Mouse (Mus musculus): Measurements from ENCODE around the gene Vmn2r85. TPM values are rescaled to one million over a fixed set of nuclear protein-coding genes. Genes with fewer than 3 reads are reported as not detected.

Gene Vmn2r85
- polyA plus RNA-seq, 1 experiment from 2014 or later: not detected

DNA sequence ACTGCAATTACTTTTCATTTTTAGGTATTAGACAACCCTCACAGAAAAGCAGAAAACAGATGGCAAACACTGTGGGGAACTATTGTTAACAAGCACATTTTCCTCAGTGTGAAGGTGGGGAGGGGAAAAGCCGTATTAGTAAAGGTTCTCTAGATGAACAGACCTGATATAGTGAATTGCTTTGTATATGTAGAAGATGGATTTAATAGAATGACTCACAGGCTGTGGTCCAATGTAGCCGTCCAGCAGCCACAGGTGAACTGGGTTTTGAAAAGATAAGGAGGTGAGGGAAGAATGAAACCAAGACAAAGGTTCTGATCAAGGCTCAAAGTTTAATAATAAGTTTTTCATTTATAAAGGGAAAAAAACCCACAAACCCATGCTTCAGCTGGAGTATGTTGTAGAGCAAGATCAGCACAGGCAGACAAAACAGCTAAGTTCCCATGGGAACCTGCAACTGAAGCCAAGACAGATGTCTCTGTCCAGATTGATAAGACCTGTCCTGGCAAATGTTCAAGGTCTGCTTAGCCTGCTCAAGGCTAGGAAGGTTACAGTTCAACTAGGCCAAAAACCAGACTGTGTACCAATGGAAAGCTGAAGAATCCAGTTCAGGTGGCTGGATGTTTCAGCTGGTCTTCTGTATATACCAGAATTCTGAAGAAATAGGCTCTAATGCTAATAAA lies 56.9 kb downstream of the Vmn2r85 start:
- ATAC-seq (ENCODE audit: low read depth): no peak
- 48% methylated on average over 2 of the region's 2 CpGs for WGBS (ENCODE audit: insufficient replicate concordance)
- Histone ChIP-seq H3K4me1 (replicated peaks) (no peaks in the 10 kb centered on the region), H3K36me3 (no peaks in the 10 kb centered on the region), H3K4me3 (replicated peaks) (no peak overlapping the region), H3K9ac (no peak overlapping the region), H3K9me3 (replicated peaks) (no peaks in the 10 kb centered on the region), H3K4me2 (no peak overlapping the region), H3K27ac (no peak overlapping the region), H3K27me3 (no peaks in the 10 kb centered on the region)
- no peak for DNase-seq

- Histone ChIP-seq H3K4me2 (no peak overlapping the region), H3K27me3 (no peaks in the 10 kb centered on the region), H3K27ac (no peak overlapping the region), H3K4me1 (replicated peaks) (no peaks in the 10 kb centered on the region), H3K9me3 (replicated peaks) (no peaks in the 10 kb centered on the region), H3K4me3 (replicated peaks) (no peak overlapping the region), H3K9ac (no peak overlapping the region), H3K36me3 (no peaks in the 10 kb centered on the region)
- ATAC-seq (ENCODE audit: low read depth): no peak
- DNase-seq: no peak
- WGBS (ENCODE audit: insufficient replicate concordance): 43% methylated on average over 1 of the region's 1 CpGs
Observed at GRCm38 (mm10) chr10:130371644-130372043, 57.9 kb downstream of the Vmn2r85 start.

DNA sequence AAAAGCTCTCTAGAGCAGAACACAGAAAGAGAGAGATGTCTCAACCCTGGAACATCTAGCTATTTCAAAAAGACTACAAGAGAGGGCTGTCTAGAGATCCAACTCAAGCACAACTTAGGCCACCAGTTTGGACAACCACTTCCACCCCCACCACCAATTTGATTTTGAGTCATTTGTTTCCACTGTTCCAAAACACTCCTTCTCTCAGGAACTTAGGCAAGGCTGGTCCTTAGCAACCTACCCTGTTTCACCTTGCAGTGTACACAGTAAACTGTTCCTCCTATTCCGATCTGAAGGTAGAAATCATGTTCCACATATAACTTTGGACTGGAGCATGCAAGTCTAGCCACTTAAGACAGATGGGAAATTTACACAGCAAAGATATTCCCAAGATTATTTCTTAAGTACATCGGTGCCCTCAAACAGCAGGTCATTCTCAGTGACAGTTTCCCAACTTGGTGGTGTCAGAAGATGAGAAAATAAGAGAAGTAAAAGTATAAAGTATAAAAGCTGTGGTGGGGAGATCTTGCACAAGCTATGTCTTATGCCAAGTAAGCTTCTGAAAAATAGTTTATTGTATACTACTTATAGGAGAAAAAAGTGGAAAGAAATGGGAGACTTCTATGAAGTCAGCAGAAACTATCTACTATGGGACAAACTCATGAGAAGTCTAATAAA lies 59.4 kb downstream of the Vmn2r85 start:
- H3K36me3 ChIP-seq: no peaks in the 10 kb centered on the region
- H3K27me3 ChIP-seq: no peaks in the 10 kb centered on the region
- WGBS (ENCODE audit: insufficient replicate concordance): 70% methylated on average over 2 of the region's 2 CpGs
- H3K4me2 ChIP-seq: no peak overlapping the region
- H3K4me1 ChIP-seq (replicated peaks): no peaks in the 10 kb centered on the region
- no peak overlapping the region for H3K27ac ChIP-seq
- no peak overlapping the region for H3K9ac ChIP-seq
- no peak overlapping the region for H3K4me3 ChIP-seq (replicated peaks)
- no peaks in the 10 kb centered on the region for H3K9me3 ChIP-seq (replicated peaks)
- ATAC-seq (ENCODE audit: low read depth) (no peak), DNase-seq (no peak)

DNA sequence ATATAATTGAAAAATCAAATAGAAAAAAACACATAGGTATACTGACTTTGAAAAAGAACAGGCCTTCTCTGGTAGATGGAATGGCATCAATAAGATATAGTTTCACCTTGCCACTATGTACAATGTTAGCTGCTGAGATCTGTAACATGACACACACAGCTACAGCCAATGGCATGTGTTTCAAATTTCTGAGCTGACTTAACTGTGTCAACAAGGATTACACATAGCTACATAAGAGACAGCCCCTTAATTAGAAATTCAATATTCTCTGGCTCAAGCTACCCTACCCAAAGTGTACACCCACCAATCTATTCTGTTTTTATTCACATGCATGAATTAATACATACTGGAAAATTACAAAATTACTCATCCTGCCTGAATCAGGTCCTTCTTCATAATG lies 61.1 kb downstream of the Vmn2r85 start:
- no peaks in the 10 kb centered on the region for H3K36me3 ChIP-seq
- H3K4me2 ChIP-seq: no peak overlapping the region
- no peaks in the 10 kb centered on the region for H3K9me3 ChIP-seq (replicated peaks)
- no peaks in the 10 kb centered on the region for H3K27me3 ChIP-seq
- H3K9ac ChIP-seq: no peak overlapping the region
- no peak overlapping the region for H3K4me3 ChIP-seq (replicated peaks)
- ATAC-seq (ENCODE audit: low read depth) (no peak), DNase-seq (no peak)
- H3K27ac ChIP-seq: no peak overlapping the region
- H3K4me1 ChIP-seq (replicated peaks): no peaks in the 10 kb centered on the region

- H3K36me3 ChIP-seq: no peaks in the 10 kb centered on the region
- no peaks in the 10 kb centered on the region for H3K9me3 ChIP-seq (replicated peaks)
- no peak overlapping the region for H3K27ac ChIP-seq
- DNase-seq: no peak
- H3K4me2 ChIP-seq: no peak overlapping the region
- no peaks in the 10 kb centered on the region for H3K4me1 ChIP-seq (replicated peaks)
- H3K27me3 ChIP-seq: no peaks in the 10 kb centered on the region
- ATAC-seq (ENCODE audit: low read depth): no peak
- no peak overlapping the region for H3K9ac ChIP-seq
- no peak overlapping the region for H3K4me3 ChIP-seq (replicated peaks)
Observed at GRCm38 (mm10) chr10:130364766-130365165, 64.7 kb downstream of the Vmn2r85 start.

Other genes starting within 250 kb of the Vmn2r85 start
- not detected in 2 replicates for gene Olfr826, start 245.5 kb downstream of the Vmn2r85 start, polyA plus RNA-seq (2015; fragmentation: Nextera tagmentation; extraction: Ambion mirVana)
- gene Olfr827, start 215.3 kb downstream of the Vmn2r85 start, polyA plus RNA-seq (2015; fragmentation: Nextera tagmentation; extraction: Ambion mirVana): not detected in 2 replicates
- not detected in 2 replicates for gene Neurod4, start 149.5 kb downstream of the Vmn2r85 start, polyA plus RNA-seq (2015; fragmentation: Nextera tagmentation; extraction: Ambion mirVana)
- gene Tespa1, start 106.8 kb downstream of the Vmn2r85 start, polyA plus RNA-seq (2015; fragmentation: Nextera tagmentation; extraction: Ambion mirVana): 2.1 and 2.3 TPM in 2 replicates
- 0.01 TPM in 2 replicates for gene Vmn2r84, start 35.4 kb downstream of the Vmn2r85 start, polyA plus RNA-seq (2015; fragmentation: Nextera tagmentation; extraction: Ambion mirVana)
- not detected in 2 replicates for gene Vmn2r86, start 26.3 kb upstream of the Vmn2r85 start, polyA plus RNA-seq (2015; fragmentation: Nextera tagmentation; extraction: Ambion mirVana)
- gene Vmn2r87, start 67.7 kb upstream of the Vmn2r85 start, polyA plus RNA-seq (2015; fragmentation: Nextera tagmentation; extraction: Ambion mirVana): not detected in 2 replicates